Mouse (Mus musculus) spleen, postnatal 14 days (tissue): ENCODE measurements around the gene Ankrd45.
"Not testable (repeated sequence)": the region's sequence is repeated elsewhere in the genome, so short reads cannot be mapped to it uniquely, and the experiment has no call there.

ENCODE experiments used
- DNase-seq, 2 experiments: peaks; one replicate each; pipeline ENCODE4 v3.0.0; 2021 to 2022; ENCODE audit warnings: low spot score in 2 of 2

Ankrd45 gene

DNA sequence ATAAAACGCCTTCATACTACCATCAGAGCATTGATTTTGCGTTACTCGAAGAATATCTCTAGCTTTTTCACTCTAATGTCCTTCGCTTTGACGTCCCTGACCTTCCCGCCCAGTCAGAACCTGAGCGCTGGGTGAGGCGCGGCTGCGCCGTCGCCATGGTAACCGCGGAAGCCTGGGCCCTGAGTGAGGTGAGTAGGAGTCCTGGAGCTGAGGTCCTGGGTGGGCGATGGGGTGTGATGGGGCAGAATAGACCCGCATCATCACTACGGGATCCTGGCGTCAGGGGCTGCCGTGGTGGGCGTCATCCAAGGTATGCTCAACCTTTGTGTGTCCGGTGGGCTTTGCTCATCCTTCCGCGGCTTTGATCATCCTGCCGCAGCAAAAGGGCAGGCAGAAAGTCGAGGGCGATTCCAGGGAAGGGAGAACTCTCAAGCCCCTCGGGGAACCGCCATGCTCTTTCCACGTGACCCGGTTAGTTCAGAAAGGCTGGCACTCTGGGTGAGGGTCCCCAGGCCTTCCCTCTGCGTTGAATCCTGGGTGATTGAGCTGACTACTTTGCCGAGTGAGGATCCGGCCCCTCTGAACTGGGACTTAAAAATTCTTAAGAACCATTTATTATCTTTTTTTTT is at the start of gene Ankrd45:
Ankrd45 (plus strand) TSS at position 161 of the 629 bp plus-strand sequence.
- peak in 1 of 2 experiments; percentile 11 for DNase-seq

DNA sequence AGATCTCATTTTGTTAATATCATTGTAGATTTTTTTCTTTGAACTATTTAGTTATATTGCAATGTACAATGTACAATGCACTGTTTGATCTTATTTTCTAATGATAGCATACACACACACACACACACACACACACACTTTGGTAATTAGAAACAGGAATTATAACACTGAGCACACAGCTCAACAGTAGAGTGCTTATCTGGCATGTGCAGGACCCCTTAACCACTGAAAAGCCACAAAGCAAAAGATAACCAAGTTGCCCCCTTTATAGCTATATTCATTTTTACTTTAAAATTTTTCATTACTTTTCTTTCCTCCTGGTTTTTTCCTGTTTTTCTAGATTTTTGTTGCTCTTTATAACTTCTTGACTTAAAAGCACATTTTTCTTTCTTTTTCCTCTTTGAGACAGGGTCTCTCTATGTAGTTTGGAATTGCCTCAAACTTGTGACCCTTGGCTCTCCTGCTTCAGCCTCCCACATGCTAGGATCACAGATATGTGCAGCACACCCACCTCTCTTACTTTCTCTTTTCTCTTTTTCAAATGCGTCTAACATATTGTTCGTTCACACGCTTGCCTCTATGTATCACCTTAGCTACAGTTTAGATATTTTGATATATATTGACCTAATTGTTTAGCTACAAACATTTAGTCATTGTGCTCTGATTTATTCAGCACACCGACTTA is 42.6 kb upstream of the Ankrd45 start:
- DNase-seq: no peak

DNA sequence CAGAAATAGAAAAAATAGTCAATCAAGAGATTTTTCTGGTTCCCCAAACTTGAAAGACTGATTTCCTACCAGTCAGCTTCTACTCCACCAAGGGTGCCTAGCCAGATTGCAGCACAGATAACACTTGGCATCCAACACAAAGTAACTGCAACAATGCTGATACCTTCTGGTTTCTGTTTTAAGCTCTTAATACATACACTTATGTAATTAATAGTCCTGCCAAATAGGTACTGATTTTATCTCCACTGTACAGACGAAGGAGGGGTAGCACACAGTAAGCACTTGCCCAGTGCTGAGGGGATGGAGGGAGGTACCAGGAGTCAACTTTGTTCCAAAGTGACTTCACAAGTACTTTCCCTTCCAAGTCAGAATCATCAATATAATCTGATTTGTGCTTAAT is 38.6 kb upstream of the Ankrd45 start:
- no peak for DNase-seq

DNA sequence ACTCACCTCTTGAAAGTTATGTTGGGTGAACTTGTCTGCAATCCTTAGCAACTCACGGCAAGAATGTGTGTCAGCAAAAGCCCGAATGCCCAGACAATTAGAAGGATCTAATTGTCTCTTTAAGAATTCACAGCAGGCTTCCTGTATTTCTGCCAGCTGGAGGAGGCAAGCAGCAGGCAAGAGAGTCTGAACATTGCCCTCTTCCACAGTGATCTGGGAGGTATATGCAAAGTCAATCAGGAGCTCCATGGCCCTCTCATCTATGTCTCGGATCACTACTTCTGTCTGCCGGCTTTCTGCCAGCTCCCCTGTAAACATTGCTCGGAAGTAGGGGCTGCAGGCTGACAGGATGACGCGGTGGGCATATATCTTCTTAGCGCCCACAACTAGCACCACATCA is 33.3 kb upstream of the Ankrd45 start:
- no peak for DNase-seq

DNA sequence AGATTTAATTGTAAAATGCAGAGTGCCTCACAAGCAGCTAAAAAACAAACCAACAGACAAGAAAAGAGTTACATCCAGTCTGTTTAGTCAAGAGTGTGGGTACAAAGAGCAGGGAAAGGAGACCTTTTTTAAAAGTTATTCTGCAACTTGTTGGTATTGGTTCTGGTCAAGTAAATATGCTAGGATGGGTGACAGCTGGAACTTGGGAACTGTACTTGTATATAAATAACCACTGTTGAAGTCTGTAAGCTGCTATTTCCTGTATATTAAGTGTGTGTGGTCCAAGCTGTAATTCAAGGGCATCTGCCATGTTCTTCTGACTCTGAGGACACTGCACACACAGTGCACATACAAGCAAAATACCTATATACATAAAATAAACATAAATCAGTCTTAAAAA is 27.9 kb upstream of the Ankrd45 start:
- DNase-seq: no peak

DNA sequence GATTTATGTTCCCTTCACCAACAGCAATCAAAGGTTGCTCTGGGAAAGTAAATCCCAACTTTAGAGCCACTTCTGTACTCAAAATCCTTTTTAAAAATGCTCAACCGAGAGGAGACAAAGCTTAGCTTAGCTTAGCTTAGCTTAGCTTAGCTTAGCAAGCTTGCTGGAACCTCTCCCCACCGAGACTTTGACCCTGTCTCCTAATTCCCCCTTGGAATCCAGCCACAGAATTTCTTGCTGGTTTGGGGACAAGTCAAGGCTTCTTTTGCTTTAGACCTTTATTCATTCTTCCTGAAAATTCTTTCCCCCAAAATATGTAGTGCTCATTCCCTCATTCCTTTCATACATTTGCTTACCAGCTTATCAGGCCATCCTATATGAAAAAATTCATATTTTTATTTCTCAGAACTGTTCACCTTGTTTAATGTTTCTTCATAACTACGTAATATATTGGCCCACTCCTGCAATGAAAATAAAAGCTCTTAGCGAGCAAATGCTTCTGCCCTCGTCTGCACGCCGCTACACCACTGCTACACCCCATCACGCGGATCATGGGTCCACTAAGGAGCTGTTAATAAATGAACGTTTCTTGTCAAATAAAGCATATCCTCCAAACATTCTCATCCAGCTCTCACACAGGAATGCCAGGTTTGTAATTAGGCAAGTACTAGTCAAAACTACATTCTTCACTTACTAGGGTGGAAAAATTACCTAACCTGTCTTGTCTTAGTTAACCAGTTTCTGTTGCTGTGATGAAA is 19.7 kb upstream of the Ankrd45 start:
- DNase-seq: no peak

DNA sequence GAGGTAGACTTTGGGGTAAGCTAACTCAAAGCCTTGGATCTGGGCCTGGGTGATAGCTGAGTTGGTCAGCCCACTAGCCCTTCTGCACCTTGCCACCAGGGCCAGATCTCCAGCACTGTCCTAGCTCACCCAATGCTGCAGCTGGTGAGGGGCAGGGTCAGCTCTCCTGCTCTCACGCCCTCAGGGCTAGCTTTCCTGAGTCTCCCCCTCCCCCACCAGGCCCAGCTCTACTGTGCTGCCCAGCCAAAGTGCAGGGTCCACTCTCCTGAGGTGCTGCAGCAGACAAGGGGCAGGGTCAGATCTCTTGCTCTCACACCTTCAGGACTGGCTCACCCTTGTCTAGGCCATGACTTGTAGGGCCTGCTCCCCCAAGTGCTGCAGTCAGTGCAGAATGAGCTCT is 16.0 kb upstream of the Ankrd45 start:
- no peak for DNase-seq

DNA sequence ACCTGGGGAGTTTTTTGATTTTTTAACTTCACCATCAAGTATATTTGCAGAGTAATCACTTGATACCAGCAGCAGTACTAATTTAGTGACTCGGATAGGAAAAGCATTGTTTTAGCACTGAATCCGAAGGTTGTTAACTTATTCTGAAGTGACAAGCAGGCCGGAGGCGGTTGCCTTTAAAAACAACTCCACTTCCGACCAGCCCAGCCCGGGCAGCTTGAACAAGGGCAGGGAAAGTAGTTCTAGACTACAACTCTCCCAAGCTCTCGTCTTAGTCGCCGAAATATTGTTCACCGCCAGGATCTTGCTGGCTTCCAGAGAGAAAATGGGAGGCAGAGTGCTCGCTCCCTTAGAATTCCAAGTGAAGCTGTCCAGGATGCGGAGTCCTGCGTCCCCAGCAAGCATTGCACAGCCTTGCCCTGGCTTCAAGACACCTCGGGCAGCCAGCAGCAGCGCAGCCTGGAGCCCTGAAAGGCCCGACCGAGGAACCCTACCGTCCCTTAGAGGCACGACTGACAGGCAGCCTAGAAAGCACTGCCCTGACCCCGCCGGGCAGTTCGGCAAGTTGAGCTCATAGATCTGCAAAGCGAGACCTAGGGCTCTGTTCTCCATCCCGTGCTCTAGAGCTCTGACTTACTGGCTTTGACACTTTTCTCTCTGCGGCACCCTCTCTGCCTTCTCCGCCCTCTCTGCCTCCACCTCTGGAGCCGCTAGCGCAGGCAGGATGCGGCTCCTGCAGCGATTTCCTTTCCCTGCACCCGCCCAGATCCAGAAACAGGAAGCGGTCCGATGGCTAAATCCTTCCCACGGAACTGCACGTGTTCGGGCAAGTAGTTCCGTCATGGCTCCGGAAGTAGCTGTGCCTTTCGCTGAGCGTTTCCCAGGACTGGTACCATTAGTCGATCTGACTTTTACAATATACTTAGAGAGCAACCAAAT is 11.5 kb upstream of the Ankrd45 start, which contains the start of gene Klhl20:
Klhl20 (minus strand) TSS at position 786 of the 939 bp plus-strand sequence.
- DNase-seq: peak; percentile 83 to 90

DNA sequence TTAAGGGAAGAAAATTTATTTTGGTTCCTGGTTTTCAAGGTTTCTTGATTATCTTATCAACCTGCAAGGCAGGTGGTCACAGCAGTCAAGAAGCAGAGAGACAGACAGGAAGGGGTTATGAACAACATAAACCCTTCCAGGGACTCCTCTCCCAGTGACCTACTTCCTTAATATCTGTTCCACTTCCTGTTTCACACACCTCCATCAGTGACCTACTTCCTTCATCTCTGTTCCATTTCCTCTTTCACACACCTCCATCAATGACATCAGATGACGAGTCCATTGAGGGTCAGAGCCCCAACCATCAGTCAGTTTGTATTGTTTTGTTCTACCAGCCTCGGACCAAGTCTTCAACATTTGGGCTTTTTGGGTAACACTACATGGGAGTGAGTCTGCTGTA is 3.0 kb upstream of the Ankrd45 start:
- DNase-seq: no peak

DNA sequence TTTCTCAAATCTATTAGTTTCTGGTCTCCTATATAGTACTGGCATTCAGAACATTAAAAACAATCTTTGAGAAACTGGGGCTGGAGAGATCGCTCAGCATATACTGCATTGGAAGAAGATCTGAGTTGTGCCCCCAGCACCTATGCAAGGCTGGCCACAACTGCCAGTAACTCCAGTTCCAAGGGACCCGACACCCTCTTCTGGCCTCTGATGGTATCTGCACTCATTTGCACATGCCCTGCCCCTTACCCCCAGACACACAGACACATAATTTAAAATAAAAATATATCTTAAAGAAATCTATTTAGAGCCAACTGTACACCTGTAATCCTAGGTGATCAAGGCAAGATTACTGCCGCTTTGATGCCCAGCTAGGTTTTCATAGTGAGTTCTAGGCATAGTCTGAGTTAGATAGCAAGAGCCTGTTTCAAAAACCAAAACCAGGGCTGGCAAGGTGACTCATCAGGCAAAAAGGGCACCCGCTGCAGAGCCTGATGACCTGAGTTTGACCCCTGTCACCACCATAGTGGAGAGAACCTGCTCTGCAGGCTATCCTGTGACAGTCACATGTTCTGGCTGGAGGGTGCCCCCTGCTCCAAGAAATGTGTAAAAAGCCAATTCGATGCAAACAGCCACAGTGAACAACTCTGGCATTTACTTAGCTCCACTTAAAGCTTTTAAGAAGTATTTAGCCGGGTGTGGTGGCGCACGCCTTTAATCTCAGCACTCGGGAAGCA is 2.3 kb upstream of the Ankrd45 start:
- DNase-seq: no peak

DNA sequence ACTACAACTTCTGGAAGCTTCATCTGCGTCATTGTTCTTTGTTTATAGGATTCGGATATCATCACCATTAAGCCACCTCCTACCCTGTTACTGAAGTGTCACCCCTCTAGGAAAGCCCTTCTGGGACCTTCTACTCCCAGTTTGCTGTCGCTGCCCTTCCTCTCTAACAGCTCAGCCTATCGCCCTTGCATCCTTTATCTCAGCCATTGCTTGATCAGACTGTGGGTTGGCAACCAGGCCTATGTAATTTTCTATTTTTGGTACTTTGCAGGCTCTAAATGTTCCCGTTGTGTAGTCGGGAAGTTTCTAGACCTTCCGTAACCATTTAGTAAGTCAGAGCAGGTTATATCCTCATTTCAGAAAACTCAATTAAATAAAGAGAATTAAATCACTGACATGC is 725 bp downstream of the Ankrd45 start:
- no peak for DNase-seq

DNA sequence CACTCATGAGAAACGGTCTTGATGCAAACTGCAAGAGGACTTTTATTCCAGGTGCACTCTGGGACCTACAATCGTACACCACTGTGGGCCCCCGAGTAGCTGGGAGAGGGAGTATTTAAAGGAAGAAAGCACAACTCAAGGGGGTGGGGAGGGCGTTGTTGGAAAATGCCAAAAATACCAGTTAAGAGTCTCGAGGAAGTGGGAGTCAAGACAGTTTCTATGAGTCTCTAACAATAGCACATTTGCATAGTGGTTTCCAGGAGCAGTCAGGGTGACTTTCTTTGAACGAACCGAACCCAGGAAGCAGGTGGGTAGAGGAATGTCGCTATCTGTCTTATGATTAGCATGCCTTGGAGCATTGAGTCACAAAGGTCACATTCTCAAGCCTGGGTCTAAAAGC is 3.1 kb downstream of the Ankrd45 start:
- DNase-seq: not testable (repeated sequence)

DNA sequence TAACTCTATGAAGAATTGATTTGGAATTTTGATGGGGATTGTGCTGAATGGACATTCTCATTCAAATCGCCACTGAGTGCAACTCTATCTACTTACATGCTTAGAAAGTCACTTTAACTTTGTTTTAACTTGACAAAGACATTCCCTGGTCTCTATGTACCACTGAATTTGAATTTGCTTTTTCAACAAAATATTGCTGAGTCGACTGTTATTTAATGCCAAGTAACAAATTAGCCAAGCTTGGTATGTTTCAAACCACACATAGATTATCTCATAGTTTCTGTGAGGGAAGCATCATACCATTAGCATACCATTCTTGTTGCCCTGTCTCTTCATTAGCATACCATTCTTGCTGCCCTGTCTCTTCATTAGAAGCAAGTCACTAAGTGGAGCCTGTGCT is 5.4 kb downstream of the Ankrd45 start:
- no peak for DNase-seq

DNA sequence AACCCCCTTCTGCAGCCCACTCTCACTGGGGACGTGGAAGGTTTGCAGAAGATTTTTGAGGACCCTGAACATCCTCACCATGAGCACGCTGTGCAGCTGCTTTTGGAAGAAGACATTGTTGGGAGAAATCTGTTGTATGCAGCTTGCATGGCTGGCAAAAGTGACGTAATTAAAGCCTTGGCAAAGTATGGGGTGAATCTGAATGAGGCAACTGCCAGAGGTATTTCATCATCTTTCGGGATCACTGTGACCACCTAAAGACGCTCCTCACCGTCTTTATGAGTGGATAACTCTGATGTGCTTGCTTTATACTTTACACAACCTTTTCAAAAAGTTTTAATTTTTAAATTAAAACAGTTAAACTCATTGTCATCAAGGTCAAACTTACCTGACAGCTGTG is 8.6 kb downstream of the Ankrd45 start:
- no peak for DNase-seq

DNA sequence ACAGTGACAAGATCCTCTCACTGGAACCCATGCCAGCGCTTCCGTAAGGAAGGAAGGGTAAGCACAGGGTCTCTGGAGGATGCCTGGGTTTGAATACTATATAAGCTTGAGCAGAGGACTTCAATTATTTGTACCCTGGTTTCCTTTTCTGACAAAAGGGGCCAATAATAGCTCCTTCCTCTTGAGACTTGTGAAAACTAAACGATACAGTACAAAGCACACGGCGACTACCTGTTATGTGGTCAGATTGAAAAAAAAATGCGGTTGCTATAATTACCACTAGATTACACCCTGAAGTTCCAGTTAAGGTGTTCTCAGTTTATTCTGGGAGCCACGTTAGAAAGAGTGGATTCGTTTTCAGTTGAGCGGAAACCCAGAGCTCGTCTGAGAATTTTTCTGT is 14.1 kb downstream of the Ankrd45 start:
- no peak for DNase-seq

DNA sequence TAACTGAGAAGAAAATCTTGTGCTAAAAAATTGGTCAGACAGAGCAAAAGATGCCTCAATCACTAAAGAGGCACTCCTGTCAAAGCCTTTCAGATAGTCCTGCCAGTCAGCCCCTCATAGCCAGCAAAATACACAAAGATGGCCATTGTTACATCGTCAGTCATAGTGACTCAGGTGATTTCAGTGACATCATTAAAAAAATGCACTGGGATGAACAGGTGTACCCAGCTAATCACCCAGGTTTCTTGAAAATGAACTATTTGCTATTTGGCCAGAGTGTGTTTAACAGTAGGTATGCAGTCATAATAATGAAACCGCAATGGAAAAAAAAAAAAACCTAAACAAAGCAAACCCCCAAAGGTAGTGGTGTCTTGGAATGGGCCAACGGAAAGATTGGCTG is 16.7 kb downstream of the Ankrd45 start, which contains the start of gene Tex50:
Tex50 (minus strand) TSS at position 101 of the 400 bp plus-strand sequence.
- DNase-seq: no peak

DNA sequence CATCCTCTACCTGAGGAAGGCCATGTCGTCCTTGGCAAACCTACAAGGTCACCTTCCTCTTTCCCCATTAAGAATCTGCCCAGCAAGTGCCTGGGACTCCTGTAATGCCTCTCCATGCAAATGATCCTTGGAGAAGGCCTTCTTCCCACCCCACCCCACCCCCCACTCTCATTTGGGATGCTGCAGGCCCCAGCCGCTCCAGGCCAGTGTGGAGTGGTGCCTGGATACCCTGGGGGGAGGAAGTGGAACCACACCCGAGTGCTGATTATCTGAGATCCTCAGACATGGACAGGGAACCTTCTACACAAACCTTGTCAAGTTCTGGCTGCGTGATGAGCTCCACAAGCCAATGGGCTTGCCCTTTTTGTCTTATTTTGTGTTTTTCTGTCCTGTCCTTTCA is 17.8 kb downstream of the Ankrd45 start:
- no peak for DNase-seq

DNA sequence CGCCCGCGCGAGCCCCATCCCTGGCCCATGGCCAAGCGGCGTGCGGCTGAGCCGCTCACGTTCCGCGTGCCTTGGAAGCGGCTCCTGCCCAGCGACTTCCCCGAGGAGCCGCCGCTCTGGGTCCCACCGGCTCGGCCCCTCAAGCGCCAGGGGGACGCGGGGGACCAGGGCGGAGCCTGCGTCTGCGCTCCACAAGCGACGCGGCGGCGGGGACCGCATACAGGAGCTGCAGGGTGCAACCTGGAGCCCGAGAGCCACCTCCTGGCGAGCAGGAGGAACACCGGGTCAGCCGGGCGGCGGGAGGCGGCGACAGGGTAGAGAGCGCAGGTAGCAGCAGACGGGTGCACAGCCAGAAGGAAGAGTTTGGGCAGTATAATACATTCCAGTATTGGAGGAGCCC is 28.2 kb downstream of the Ankrd45 start:
- DNase-seq: peak; percentile 58 to 71

DNA sequence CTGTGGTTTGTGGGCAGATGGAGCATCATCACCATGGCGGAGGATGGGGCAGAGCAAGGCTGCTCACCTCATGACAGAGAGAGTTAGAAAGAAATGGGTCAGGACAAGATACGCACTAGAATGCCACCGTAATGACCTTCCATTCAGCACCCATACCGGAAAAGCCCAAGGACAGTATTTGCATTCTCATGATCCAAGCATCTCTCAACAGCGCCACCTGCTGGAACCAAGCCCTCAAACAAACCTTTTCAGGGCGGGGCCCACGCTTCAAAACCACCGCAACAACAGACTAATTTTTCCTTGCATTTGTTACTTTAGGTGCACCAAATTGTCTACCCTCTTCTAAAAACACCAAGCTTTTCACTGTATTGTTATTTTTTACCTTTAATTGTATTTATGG is 38.2 kb downstream of the Ankrd45 start:
- DNase-seq: peak; percentile 46 to 61

DNA sequence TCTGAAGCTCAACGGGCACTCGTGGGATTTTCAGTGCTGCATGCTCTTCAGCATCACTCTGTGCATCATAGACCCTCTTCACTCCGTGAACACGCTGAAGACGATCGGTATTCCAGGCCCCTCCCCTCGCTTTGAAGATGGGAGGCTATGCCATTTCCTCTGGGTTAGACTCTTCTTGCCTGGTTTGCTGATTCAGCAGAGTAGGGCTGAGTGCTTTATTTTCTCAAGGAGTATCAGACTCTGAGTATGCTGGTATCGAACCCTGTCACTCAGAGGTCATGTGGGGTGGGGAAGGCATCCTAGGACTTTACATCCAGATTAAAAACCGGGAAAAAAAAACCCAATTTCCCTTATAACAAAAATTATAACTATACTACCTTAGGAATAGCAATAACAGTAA is 39.9 kb downstream of the Ankrd45 start:
- no peak for DNase-seq

DNA sequence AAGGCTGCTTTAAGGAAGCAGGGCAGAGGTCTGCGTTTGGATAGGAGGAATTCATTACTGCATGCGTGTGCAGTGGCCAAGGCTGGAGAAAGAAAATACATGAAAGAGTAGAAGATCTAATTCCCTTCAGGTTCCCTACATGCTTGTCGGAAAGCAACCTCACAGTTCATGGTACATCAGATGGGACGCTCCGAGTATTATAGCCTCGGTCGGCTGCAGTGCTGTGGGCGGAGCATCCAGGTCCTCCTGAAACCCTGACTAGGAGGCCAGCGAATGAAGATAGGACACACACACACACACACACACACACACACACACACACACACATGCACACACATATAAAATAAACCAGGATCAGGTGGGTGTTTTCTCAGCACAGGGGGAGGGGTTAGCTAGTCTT is 41.2 kb downstream of the Ankrd45 start:
- no peak for DNase-seq
